Mouse (Mus musculus) hindbrain, embryonic 10.5 days (tissue): ENCODE measurements around the gene Tchh. TPM values are rescaled to one million over a fixed set of nuclear protein-coding genes. Genes with fewer than 3 reads are reported as not detected.
"Not testable (repeated sequence)": the region's sequence is repeated elsewhere in the genome, so short reads cannot be mapped to it uniquely, and the experiment has no call there.

Experiments
- DNase-seq: peaks from one replicate; pipeline ENCODE4 v3.0.0-alpha.2; 2017; ENCODE audit warnings: low spot score
- H3K27ac ChIP-seq: fragments of 300-500 bp; sonication (generic); 2 replicates; pipeline ENCODE4 v1.5.1; 2016; ENCODE audit warnings: mild to moderate bottlenecking, moderate library complexity
- H3K27me3 ChIP-seq: fragments of 300-500 bp; sonication (generic); 2 replicates; pipeline ENCODE4 v1.6.1; 2016; ENCODE audit warnings: mild to moderate bottlenecking; ENCODE audit not compliant: poor library complexity, insufficient read depth, severe bottlenecking
- H3K36me3 ChIP-seq: fragments of 300-500 bp; sonication (generic); 2 replicates; pipeline ENCODE4 v1.6.1; 2016; ENCODE audit warnings: mild to moderate bottlenecking, moderate library complexity
- H3K4me1 ChIP-seq: fragments of 300-500 bp; sonication (generic); replicated peaks from 2 replicates; pipeline ENCODE4 v1.6.1; 2016; ENCODE audit warnings: mild to moderate bottlenecking
- H3K4me3 ChIP-seq: fragments of 300-500 bp; sonication (generic); 2 replicates; pipeline ENCODE4 v1.5.1; 2016; ENCODE audit warnings: mild to moderate bottlenecking, moderate library complexity
- H3K9me3 ChIP-seq: fragments of 300-500 bp; sonication (generic); 2 replicates; pipeline ENCODE4 v1.6.1; 2016; ENCODE audit warnings: mild to moderate bottlenecking, moderate library complexity
- WGBS: fragments of 180-500 bp; shearing (Covaris S2); methylation state at CpG from one replicate; pipeline ENCODE4 v1.1.7; 2016; 5-methylcytosine and 5-hydroxymethylcytosine counted together
- polyA plus RNA-seq: library from polyadenylated mRNA; unstranded; fragments of >200 nt; fragmentation: Nextera tagmentation; extraction: Ambion mirVana; gene quantifications from 2 replicates; pipeline ENCODE4 v1.2.1, GENCODE M21; 2016

Gene Tchh
- polyA plus RNA-seq, 1 experiment from 2014 or later, result 0.81 TPM

DNA sequence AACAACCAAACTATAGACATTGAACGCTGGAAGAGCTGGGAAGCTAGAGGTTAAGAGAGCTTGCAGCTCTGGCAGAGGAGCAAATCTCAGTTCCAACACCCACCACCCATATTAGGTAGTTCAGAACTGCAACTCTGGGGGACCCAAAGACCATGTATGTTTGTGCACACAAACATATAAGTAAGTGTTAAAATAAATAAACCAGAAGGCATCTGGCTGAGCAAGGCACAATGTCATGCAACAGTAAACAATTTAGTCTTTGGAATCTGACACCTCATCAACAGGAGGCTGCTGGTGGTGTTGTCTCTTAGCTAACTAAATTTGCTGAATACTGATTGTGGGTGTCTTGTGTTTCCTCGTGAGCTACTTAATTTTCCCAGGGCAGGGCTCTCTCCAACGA, 24.4 kb downstream of the Tchh start:
- no peak overlapping the region for H3K4me3 ChIP-seq
- H3K4me1 ChIP-seq, result no peaks in the 10 kb centered on the region
- no peak overlapping the region for H3K27ac ChIP-seq
- no peaks in the 10 kb centered on the region for H3K9me3 ChIP-seq
- H3K36me3 ChIP-seq, result no peaks in the 10 kb centered on the region
- no peak for DNase-seq
- 74% methylated on average over 3 of the region's 3 CpGs for WGBS
- no peaks in the 10 kb centered on the region for H3K27me3 ChIP-seq

DNA sequence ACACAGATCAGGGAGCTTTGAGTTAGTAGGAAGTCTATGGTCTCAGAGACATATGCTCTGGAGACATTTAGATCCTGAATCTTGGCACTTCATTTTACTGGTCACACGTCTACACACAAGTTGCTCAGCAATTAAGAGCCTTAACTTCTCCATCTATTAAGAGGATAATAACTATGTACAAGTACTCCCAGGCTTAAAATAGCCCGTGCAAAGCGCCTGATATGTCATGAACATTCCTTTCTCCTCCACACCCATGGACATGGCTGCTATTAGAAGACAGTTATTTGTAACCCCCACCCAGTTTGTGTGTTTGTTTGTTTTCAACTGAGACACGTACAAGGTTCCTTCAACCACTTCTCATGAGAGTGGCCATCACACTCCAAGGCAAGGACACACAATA, 25.0 kb downstream of the Tchh start:
- H3K27ac ChIP-seq, result no peak overlapping the region
- 91% methylated on average over 4 of the region's 4 CpGs for WGBS
- H3K36me3 ChIP-seq, result no peaks in the 10 kb centered on the region
- DNase-seq, result no peak
- no peak overlapping the region for H3K4me3 ChIP-seq
- H3K9me3 ChIP-seq, result no peaks in the 10 kb centered on the region
- no peaks in the 10 kb centered on the region for H3K27me3 ChIP-seq
- H3K4me1 ChIP-seq, result no peaks in the 10 kb centered on the region

DNA sequence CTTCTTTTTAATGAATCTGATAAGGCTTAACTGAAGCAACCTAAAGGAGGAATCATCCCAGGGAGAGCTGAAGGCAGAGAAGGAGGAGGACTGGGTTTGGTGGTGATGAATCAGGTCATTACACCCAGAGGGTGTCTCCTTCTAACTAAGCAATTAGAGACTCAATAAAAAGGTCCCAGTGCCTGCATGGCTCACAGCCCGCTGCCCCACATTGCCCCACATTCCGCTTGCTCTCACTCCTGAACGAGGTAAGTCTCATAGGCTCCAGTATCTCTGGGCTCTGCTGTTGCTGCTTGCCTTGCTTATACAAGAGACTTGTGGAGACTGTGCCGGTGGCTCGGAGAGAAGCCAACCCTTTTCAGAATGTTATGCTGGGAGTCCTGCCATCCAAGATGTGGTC, 26.4 kb downstream of the Tchh start, which contains the start of gene Tchhl1:
Gene Tchhl1, plus strand, starts transcription at position 194 of the 400 bp plus-strand sequence.
- H3K27me3 ChIP-seq, result no peaks in the 10 kb centered on the region
- DNase-seq, result no peak
- H3K9me3 ChIP-seq, result no peaks in the 10 kb centered on the region
- H3K36me3 ChIP-seq, result no peaks in the 10 kb centered on the region
- WGBS, result 74% methylated on average over 5 of the region's 5 CpGs
- H3K4me1 ChIP-seq, result no peaks in the 10 kb centered on the region
- no peak within 1 kb of the TSS for H3K27ac ChIP-seq
- H3K4me3 ChIP-seq, result no peak within 1 kb of the TSS

DNA sequence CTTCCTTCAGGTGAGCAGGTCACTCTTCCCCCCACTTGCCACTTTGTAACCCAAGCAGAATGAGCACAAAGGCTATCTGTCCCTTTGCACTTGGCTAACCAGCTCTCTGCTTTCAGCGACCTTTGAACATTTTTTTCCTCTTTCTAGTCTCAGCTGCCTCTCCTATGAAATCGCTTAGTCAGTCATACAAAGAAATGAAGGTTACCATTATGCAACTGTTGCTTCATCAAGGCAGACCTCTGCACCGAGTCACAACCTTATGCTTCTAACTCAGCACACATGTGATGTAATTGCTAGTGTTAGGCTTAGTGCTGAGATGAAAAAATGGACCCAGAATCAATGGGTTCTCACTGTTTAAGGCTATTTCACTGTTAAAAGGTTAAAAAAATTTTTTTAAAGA, 27.5 kb downstream of the Tchh start:
- WGBS, result 78% methylated on average over 3 of the region's 3 CpGs
- no peak overlapping the region for H3K4me3 ChIP-seq
- no peaks in the 10 kb centered on the region for H3K9me3 ChIP-seq
- no peaks in the 10 kb centered on the region for H3K4me1 ChIP-seq
- no peaks in the 10 kb centered on the region for H3K36me3 ChIP-seq
- no peak overlapping the region for H3K27ac ChIP-seq
- H3K27me3 ChIP-seq, result no peaks in the 10 kb centered on the region
- no peak for DNase-seq

DNA sequence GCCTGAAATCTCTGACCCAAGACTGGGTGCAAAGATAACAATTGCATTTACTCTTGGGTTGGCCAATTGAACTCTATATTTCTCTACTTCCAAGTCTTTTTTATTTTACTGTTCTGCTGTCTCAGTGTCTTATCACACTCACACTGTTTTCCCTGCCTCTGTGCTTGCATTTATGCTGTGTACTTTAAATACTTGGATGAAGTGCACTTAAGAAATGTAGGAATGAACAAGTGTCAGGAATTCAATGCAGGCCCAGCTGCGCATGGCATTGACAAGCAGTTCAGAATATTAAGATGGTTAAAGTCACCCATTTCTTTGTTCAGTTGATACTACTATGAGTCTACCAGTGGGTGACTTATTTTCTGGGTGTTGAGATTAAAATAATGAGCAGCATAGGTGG, 37.9 kb downstream of the Tchh start:
- H3K4me3 ChIP-seq, result no peak overlapping the region
- H3K9me3 ChIP-seq, result no peaks in the 10 kb centered on the region
- H3K36me3 ChIP-seq, result no peaks in the 10 kb centered on the region
- H3K4me1 ChIP-seq, result peaks cover 4% of the 10 kb centered on the region; the same call in 1 of the 2 replicates
- no peak overlapping the region for H3K27ac ChIP-seq
- WGBS, result 89% methylated on average over 1 of the region's 1 CpGs
- H3K27me3 ChIP-seq, result no peaks in the 10 kb centered on the region
- DNase-seq, result no peak

DNA sequence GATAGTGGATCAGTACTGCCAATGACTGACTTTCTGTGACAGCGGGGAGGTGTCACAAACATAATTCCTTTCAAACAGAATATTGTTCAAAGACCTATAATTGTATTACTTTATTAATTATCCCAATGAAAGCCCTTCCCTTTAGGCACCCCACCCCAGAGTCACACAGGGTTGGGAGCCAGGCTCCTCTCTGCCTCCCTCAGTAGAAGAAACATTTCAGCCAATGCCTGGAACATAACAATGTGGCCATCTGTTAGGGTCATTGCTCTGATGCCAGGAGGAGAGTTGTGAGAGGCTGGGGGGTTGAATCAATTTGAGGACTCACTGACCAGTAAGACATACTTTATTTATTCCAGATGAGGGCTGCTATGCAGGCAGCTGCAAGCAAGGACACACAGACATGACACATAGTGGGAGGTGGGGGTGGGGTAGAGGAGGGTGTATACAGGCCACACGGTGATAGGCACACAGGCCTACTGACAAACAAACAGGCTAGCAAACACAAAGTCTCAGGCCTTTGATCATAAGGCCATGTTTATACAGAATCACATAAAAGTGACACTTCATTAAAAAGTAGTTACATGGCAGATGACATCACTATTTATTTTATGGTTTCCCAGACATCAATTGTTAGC, 40.0 kb downstream of the Tchh start:
- H3K9me3 ChIP-seq, result no peaks in the 10 kb centered on the region
- 81% methylated on average over 2 of the region's 2 CpGs for WGBS
- no peak overlapping the region for H3K4me3 ChIP-seq
- H3K36me3 ChIP-seq, result no peaks in the 10 kb centered on the region
- H3K4me1 ChIP-seq, result peaks cover 4% of the 10 kb centered on the region; the same call in 1 of the 2 replicates
- no peak overlapping the region for H3K27ac ChIP-seq
- DNase-seq, result peak; percentile 4
- H3K27me3 ChIP-seq, result no peaks in the 10 kb centered on the region

DNA sequence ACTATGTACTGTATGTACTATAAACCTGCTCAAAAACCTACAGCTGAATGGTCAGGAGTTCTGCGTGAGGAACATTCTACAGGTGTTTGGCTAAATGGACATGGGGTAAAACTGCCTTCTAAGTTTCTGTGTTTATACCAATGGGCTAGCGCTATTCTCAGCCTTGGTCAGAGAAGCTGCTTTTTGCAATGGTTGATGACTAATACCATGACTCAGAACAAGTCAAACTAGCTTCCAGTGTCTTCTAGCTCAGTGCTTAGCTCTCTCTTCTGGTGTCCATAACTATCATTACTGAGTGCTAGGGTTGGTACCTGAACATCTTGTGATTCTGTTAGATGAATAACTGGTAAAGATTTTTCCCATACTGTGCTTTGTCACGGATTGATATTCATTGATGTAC, 43.5 kb downstream of the Tchh start:
- WGBS, result 89% methylated on average over 3 of the region's 3 CpGs
- no peak for DNase-seq

DNA sequence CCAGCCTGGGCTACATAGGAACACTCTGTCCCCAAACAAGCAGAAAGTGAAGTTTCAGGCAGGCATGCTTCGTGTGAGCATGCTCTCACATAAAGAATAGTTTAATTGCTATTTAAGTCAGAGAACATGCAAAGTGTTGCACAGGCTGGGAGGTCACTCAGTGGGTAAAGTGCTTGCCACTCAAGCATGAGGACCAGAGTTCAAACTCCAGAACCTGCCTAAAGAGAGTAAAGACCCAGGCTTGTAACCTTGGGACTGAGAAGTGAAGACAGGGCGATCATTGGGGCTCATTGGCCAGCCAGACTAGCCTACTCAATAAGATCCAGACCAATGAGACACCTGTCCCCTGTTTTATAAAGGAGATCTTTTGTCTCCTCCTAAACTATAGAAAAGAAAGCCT, 46.4 kb downstream of the Tchh start:
- Histone ChIP-seq H3K36me3 (no peaks in the 10 kb centered on the region), H3K27me3 (no peaks in the 10 kb centered on the region), H3K27ac (no peak overlapping the region), H3K4me3 (no peak overlapping the region), H3K9me3 (no peaks in the 10 kb centered on the region), H3K4me1 (no peaks in the 10 kb centered on the region)
- no peak for DNase-seq
- 80% methylated on average over 2 of the region's 2 CpGs for WGBS

More for the DNA sequence above, 43.5 kb downstream of the Tchh start:
- no peaks in the 10 kb centered on the region for H3K9me3 ChIP-seq
- no peak overlapping the region for H3K4me3 ChIP-seq
- peaks cover 4% of the 10 kb centered on the region; the same call in 1 of the 2 replicates for H3K4me1 ChIP-seq
- no peak overlapping the region for H3K27ac ChIP-seq
- no peaks in the 10 kb centered on the region for H3K27me3 ChIP-seq
- no peaks in the 10 kb centered on the region for H3K36me3 ChIP-seq

DNA sequence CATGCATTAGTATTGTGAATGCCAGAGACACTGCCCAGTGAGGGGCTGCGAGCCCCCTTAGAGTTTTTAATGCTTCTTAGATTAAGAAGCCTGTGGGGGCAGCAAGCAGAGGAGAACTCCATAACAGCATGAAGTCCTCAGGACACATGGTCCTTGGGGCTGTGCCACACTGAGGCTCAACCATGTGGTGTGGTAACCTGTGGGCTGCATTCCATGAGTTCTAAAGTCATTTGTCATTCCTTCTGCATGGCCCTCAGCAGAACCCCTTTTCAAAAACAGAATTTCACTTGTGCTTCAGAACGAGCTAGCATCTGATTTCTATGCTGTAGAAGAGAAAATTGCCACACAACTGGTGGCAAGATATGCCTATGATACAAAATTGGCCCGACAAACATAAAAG, 50.0 kb downstream of the Tchh start:
- Histone ChIP-seq H3K27me3 (no peaks in the 10 kb centered on the region), H3K9me3 (no peaks in the 10 kb centered on the region), H3K4me3 (no peak overlapping the region), H3K36me3 (no peaks in the 10 kb centered on the region), H3K4me1 (no peaks in the 10 kb centered on the region), H3K27ac (no peak overlapping the region)
- DNase-seq, result no peak
- WGBS, result 83% methylated on average over 3 of the region's 3 CpGs

DNA sequence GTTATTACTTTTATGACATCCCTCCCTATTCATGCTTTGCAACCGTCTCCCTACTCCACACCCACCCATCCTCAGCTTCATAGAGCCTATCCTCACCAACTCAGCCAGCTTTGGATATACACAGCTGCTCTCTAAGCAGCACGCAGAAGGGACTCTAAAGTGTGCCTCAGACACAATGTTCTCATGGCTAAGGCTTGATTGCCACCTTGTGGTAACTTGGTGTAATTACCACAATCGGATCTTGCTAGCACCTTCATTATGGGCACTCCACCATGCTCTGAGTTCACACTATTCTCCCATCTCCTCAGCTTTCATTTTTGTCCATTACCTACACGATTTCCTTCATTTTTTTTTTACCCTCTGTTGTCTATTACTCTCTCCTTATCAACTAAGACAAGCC, 51.9 kb downstream of the Tchh start:
- no peaks in the 10 kb centered on the region for H3K27me3 ChIP-seq
- H3K27ac ChIP-seq, result no peak overlapping the region
- 3% methylated on average over 4 of the region's 4 CpGs for WGBS
- peak; percentile 54 for DNase-seq
- no peaks in the 10 kb centered on the region for H3K36me3 ChIP-seq
- H3K4me1 ChIP-seq, result no peaks in the 10 kb centered on the region
- H3K9me3 ChIP-seq, result no peaks in the 10 kb centered on the region
- H3K4me3 ChIP-seq, result no peak overlapping the region

DNA sequence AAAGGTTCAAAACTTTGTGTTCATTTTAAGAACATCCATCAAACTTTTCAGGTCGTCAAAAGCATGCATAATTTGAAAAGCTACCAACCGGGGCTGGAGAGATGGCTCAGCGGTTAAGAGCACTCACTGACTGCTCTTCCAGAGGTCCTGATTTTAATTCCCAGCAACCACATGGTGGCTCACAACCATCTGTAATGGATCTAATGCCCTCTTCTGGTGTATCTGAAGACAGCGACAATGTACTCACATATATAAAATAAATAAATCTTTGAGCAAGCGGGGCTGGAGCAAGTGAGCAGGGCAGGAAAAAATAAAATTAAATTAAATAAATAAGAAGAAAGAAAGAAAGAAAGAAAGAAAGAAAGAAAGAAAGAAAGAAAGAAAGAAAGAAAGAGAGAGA, 52.6 kb downstream of the Tchh start:
- not testable (repeated sequence) for H3K27me3 ChIP-seq, DNase-seq, H3K36me3 ChIP-seq, H3K4me1 ChIP-seq, H3K4me3 ChIP-seq, H3K9me3 ChIP-seq, H3K27ac ChIP-seq
- 33% methylated on average over 5 of the region's 5 CpGs for WGBS

DNA sequence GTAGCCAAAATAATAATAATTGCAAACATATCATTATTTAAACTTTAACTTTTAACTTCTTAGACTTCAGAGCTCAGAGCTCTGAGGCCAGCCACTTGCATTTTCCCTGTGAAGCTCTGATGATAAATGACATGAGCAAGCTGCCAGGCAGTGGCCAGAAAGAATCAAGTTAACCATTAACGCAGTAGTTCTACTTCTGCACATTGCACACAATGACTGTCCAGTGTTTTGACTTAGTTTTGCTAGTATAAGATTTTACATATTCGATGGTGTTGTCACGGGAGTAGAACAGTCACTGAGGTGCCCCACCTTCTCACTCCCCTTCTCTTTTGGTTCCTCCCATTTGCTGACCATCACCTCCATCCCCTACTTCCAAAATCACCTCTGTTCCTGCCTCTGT, 55.0 kb downstream of the Tchh start:
- 91% methylated on average over 3 of the region's 3 CpGs for WGBS

More for the DNA sequence above, 55.0 kb downstream of the Tchh start:
- Histone ChIP-seq H3K27ac (no peak overlapping the region), H3K36me3 (no peaks in the 10 kb centered on the region), H3K27me3 (no peaks in the 10 kb centered on the region), H3K4me1 (no peaks in the 10 kb centered on the region), H3K9me3 (no peaks in the 10 kb centered on the region), H3K4me3 (no peak overlapping the region)
- DNase-seq, result no peak
